Mouse (Mus musculus): ENCODE measurements around the gene Galnt6.

GRCm38 (mm10) chr15:100700424-100700823 lies 28.8 kb downstream of the Galnt6 start:
- no peak for TF ChIP-seq FOSL1 (IDR thresholded peaks at IDR 0.05; ENCODE audit: insufficient read depth, low read length, poor library complexity, severe bottlenecking)
- no peak for TF ChIP-seq CTCF (IDR thresholded peaks at IDR 0.05; ENCODE audit: control insufficient read depth, insufficient read depth, insufficient read length)
- no peak for TF ChIP-seq CEBPB (IDR thresholded peaks at IDR 0.05; ENCODE audit: low read depth)
- TF ChIP-seq USF1 (IDR thresholded peaks at IDR 0.05; ENCODE audit: low read depth), result no peak
- TF ChIP-seq MYOG (IDR thresholded peaks at IDR 0.05; ENCODE audit: control insufficient read depth, extremely low read depth, insufficient read length), result no peak
- no peak for TF ChIP-seq MAX (IDR thresholded peaks at IDR 0.05)

Measured in C2C12 (cell line).